Mouse (Mus musculus) spleen, adult 2 months (tissue): ENCODE data around the gene Gatd1. TPM values are rescaled to one million over a fixed set of nuclear protein-coding genes. Genes with fewer than 3 reads are reported as not detected.
A peak's percentile ranks its signal among the peaks of the same experiment; 100 is the strongest.

Experiments used
- DNase-seq, 2 experiments: peaks; one replicate each; pipeline versions ENCODE4 v3.0.0 to v3.0.0-alpha.2; 2012 to 2021; ENCODE audit warnings: low spot score in 2 of 2, low read depth in 1 of 2
- H3K27ac ChIP-seq: fragments of 200-500 bp; 2 replicates; pipeline ENCODE4 v1.5.1; 2012; ENCODE audit warnings: low read length, inconsistent platforms; ENCODE audit not compliant: insufficient read depth
- H3K27me3 ChIP-seq: fragments of 200-500 bp; 2 replicates; pipeline ENCODE4 v1.6.1; 2012; ENCODE audit warnings: mild to moderate bottlenecking, moderate library complexity, low read length, inconsistent platforms; ENCODE audit not compliant: control insufficient read depth, insufficient read depth
- H3K36me3 ChIP-seq: fragments of 200-500 bp; 2 replicates; pipeline ENCODE4 v1.6.1; 2012; ENCODE audit warnings: mild to moderate bottlenecking, low read length, inconsistent platforms; ENCODE audit not compliant: control insufficient read depth, insufficient read depth
- H3K4me1 ChIP-seq: fragments of 200-500 bp; 2 replicates; pipeline ENCODE4 v1.6.1; 2011; ENCODE audit warnings: inconsistent platforms; ENCODE audit not compliant: control insufficient read depth, insufficient read depth, insufficient read length
- H3K4me3 ChIP-seq: fragments of 200-500 bp; 2 replicates; pipeline ENCODE4 v1.5.1; 2011; ENCODE audit warnings: mild to moderate bottlenecking, inconsistent platforms; ENCODE audit not compliant: insufficient read depth, insufficient read length; ENCODE audit errors: extremely low read depth
- CTCF ChIP-seq: fragments of 200-500 bp; IDR thresholded peaks from 2 replicates; pipeline ENCODE4 v1.5.1; 2011; ENCODE audit warnings: mild to moderate bottlenecking, inconsistent platforms; ENCODE audit not compliant: insufficient read depth, insufficient read length, insufficient replicate concordance; ENCODE audit errors: extremely low read depth
- POLR2A ChIP-seq: fragments of 200-500 bp; IDR thresholded peaks from 2 replicates; pipeline ENCODE4 v1.6.1; 2011; ENCODE audit warnings: low read depth, low read length, inconsistent platforms
- whole genome bisulfite sequencing: fragments of 180-500 bp; shearing (Covaris S2); methylation state at CpG from one replicate; pipeline ENCODE4 v1.1.7; 2018; 5-methylcytosine and 5-hydroxymethylcytosine counted together
- polyA plus RNA-seq: library from polyadenylated mRNA; depleted of rRNA; stranded (reverse); fragments of >200 nt; gene quantifications from 2 replicates; pipeline ENCODE4 v1.2.3, GENCODE M21; 2012; rRNA removed

Gene Gatd1
- polyA plus RNA-seq = 56.7 and 72.5 TPM in 2 replicates

GRCm38 (mm10) chr7:141413809-141414584 lies at the start of gene Gatd1:
TSS of gene Gatd1 (minus strand) at chr7:141414136.
- under 1% methylated on average over 50 of the region's 56 CpGs for whole genome bisulfite sequencing
- no peak for TF ChIP-seq CTCF
- peak; percentile 63 for TF ChIP-seq POLR2A
- Histone ChIP-seq H3K4me1 (peaks cover 12% of the 10 kb centered on the region; the same call in 1 of the 2 replicates), H3K36me3 (peaks cover 4% of the 10 kb centered on the region), H3K4me3 (peak within 1 kb of the TSS; percentile 90), H3K27me3 (no peaks in the 10 kb centered on the region), H3K27ac (peak within 1 kb of the TSS; percentile 85)
- peak; percentile 97 to 100 for DNase-seq

GRCm38 (mm10) chr7:141462333-141462821 lies 48.4 kb upstream of the Gatd1 start:
- H3K36me3 ChIP-seq = peaks cover 20% of the 10 kb centered on the region
- peaks cover 5% of the 10 kb centered on the region for H3K27me3 ChIP-seq
- peaks cover 8% of the 10 kb centered on the region for H3K4me1 ChIP-seq
- WGBS = 43% methylated on average over 5 of the region's 5 CpGs
- no peak for DNase-seq
- no peak overlapping the region for H3K27ac ChIP-seq
- H3K4me3 ChIP-seq = peak overlapping the region; percentile 17; the same call in 1 of the 2 replicates
- TF ChIP-seq POLR2A = no peak
- TF ChIP-seq CTCF = no peak

GRCm38 (mm10) chr7:141461521-141462332 lies 47.8 kb upstream of the Gatd1 start:
- TF ChIP-seq CTCF = 0 out of 2 replicates have a peak, but pooled peaks have one; percentile 1
- TF ChIP-seq POLR2A = no peak
- peaks cover 5% of the 10 kb centered on the region for H3K27me3 ChIP-seq
- peak overlapping the region; percentile 31; the same call in 1 of the 2 replicates for H3K4me3 ChIP-seq
- 9% methylated on average over 53 of the region's 59 CpGs for WGBS
- DNase-seq = no peak
- no peak overlapping the region; the same call in 1 of the 2 replicates for H3K27ac ChIP-seq
- peaks cover 22% of the 10 kb centered on the region for H3K36me3 ChIP-seq
- peaks cover 8% of the 10 kb centered on the region for H3K4me1 ChIP-seq

- Histone ChIP-seq H3K27me3 (peaks cover 5% of the 10 kb centered on the region), H3K36me3 (peaks cover 22% of the 10 kb centered on the region), H3K27ac (no peak within 1 kb of the TSS; the same call in 1 of the 2 replicates), H3K4me1 (peaks cover 13% of the 10 kb centered on the region), H3K4me3 (peak within 1 kb of the TSS; percentile 31; the same call in 1 of the 2 replicates)
- no peak for DNase-seq
- WGBS = 83% methylated on average over 15 of the region's 15 CpGs
- no peak for TF ChIP-seq POLR2A
- no peak for TF ChIP-seq CTCF
Measured at GRCm38 (mm10) chr7:141460391-141461113, 46.6 kb upstream of the Gatd1 start, which contains the start of gene Cracr2b. TSS of gene Cracr2b (plus strand) at chr7:141461094.

GRCm38 (mm10) chr7:141460001-141460390 lies 46.1 kb upstream of the Gatd1 start:
- WGBS = 83% methylated on average over 5 of the region's 5 CpGs
- no peak overlapping the region for H3K27ac ChIP-seq
- peaks cover 5% of the 10 kb centered on the region for H3K27me3 ChIP-seq
- peaks cover 22% of the 10 kb centered on the region for H3K36me3 ChIP-seq
- TF ChIP-seq CTCF = no peak
- no peak for TF ChIP-seq POLR2A
- no peak overlapping the region for H3K4me3 ChIP-seq
- DNase-seq = no peak
- H3K4me1 ChIP-seq = peaks cover 12% of the 10 kb centered on the region

GRCm38 (mm10) chr7:141459301-141459711 lies 45.4 kb upstream of the Gatd1 start:
- H3K4me1 ChIP-seq = peaks cover 13% of the 10 kb centered on the region
- TF ChIP-seq POLR2A (no peak), CTCF (no peak)
- peaks cover 22% of the 10 kb centered on the region for H3K36me3 ChIP-seq
- peak in 1 of 2 experiments; percentile 4 for DNase-seq
- H3K27ac ChIP-seq = no peak overlapping the region
- H3K4me3 ChIP-seq = no peak overlapping the region
- H3K27me3 ChIP-seq = peaks cover 5% of the 10 kb centered on the region; the same call in 1 of the 2 replicates
- 94% methylated on average over 17 of the region's 17 CpGs for WGBS
